Mouse (Mus musculus) MEL (cell line): ENCODE data around the gene Wipf3. TPM values are rescaled to one million over a fixed set of nuclear protein-coding genes. Genes with fewer than 3 reads are reported as not detected.

Source experiments
- DNase-seq: peaks from one replicate; pipeline ENCODE4 v3.0.0; 2011; ENCODE audit warnings: low read depth, low spot score
- H3K27ac ChIP-seq: 2 replicates; pipeline ENCODE4 v1.5.1; 2012; ENCODE audit warnings: low read depth, mild to moderate bottlenecking, control low read depth, low read length, moderate library complexity; ENCODE audit not compliant: control insufficient read depth
- H3K27me3 ChIP-seq, 2 experiments: fragments of 150-350 bp in 1 of 2; sonication (generic) in 1 of 2; 2 replicates each; pipeline ENCODE4 v1.6.1; 2012; ENCODE audit warnings: low read length in 2 of 2, mild to moderate bottlenecking in 2 of 2, improper control_type of control experiment in 1 of 2, moderate library complexity in 1 of 2; ENCODE audit not compliant: insufficient read depth in 2 of 2, control insufficient read depth in 1 of 2
- H3K36me3 ChIP-seq, 2 experiments: 2 replicates each; pipeline ENCODE4 v1.6.1; 2012 to 2014; ENCODE audit warnings: low read length in 2 of 2, improper control_type of control experiment in 1 of 2, inconsistent platforms in 1 of 2, mild to moderate bottlenecking in 1 of 2; ENCODE audit not compliant: insufficient read depth in 2 of 2, control insufficient read depth in 1 of 2
- H3K4me1 ChIP-seq, 2 experiments: fragments of 150-350 bp in 1 of 2; sonication (generic) in 1 of 2; 2 replicates each; pipeline ENCODE4 v1.6.1; 2012; ENCODE audit warnings: low read length in 2 of 2, improper control_type of control experiment in 1 of 2, mild to moderate bottlenecking in 1 of 2; ENCODE audit not compliant: insufficient read depth in 2 of 2, control insufficient read depth in 1 of 2
- H3K4me3 ChIP-seq, 2 experiments: fragments of 150-350 bp in 1 of 2; sonication (generic) in 1 of 2; 2 replicates each; pipeline ENCODE4 v1.5.1; 2012; ENCODE audit warnings: low read depth in 2 of 2, low read length in 2 of 2, mild to moderate bottlenecking in 2 of 2, moderate library complexity in 2 of 2, control low read depth in 1 of 2, improper control_type of control experiment in 1 of 2; ENCODE audit not compliant: control insufficient read depth in 1 of 2, insufficient read depth in 1 of 2
- H3K79me2 ChIP-seq: 2 replicates; pipeline ENCODE4 v1.6.1; 2012; ENCODE audit warnings: mild to moderate bottlenecking, low read length, moderate library complexity; ENCODE audit not compliant: control insufficient read depth, poor library complexity, insufficient read depth
- H3K9ac ChIP-seq: 2 replicates; pipeline ENCODE4 v1.6.1; 2012; ENCODE audit warnings: low read depth, mild to moderate bottlenecking, control low read depth, low read length, moderate library complexity; ENCODE audit not compliant: control insufficient read depth, poor library complexity, severe bottlenecking
- H3K9me3 ChIP-seq: fragments of 150-350 bp; sonication (generic); replicated peaks from 2 replicates; pipeline ENCODE4 v1.6.1; 2012; ENCODE audit warnings: mild to moderate bottlenecking, low read length, improper control_type of control experiment, moderate library complexity; ENCODE audit not compliant: insufficient read depth
- EP300 ChIP-seq, 2 experiments: IDR thresholded peaks; 2 replicates each; pipeline ENCODE4 v1.6.1; 2011; ENCODE audit warnings: improper control_type of control experiment in 2 of 2, low read length in 2 of 2, low read depth in 1 of 2, mild to moderate bottlenecking in 1 of 2
- GABPA ChIP-seq: IDR thresholded peaks from 2 replicates; pipeline ENCODE4 v1.6.1; 2012; ENCODE audit warnings: low read depth, mild to moderate bottlenecking, inconsistent platforms, low read length, improper control_type of control experiment, moderate library complexity
- JUND ChIP-seq: IDR thresholded peaks from 2 replicates; pipeline ENCODE4 v1.6.1; 2011; ENCODE audit warnings: low read depth, mild to moderate bottlenecking, improper control_type of control experiment, low read length
- KAT2A ChIP-seq: conservative IDR thresholded peaks from 2 replicates; pipeline ENCODE4 v1.6.1; 2012; ENCODE audit warnings: low read depth, low read length, improper control_type of control experiment, inconsistent platforms
- MEF2A ChIP-seq: IDR thresholded peaks from 2 replicates; pipeline ENCODE4 v1.6.1; 2014; ENCODE audit warnings: low read depth, mild to moderate bottlenecking, inconsistent platforms, low read length, improper control_type of control experiment; ENCODE audit not compliant: poor library complexity, insufficient replicate concordance, severe bottlenecking; ENCODE audit errors: extremely low read depth
- MYC ChIP-seq: IDR thresholded peaks from 2 replicates; pipeline ENCODE4 v1.6.1; 2011; ENCODE audit warnings: low read depth, mild to moderate bottlenecking, low read length, improper control_type of control experiment, moderate library complexity
- NRF1 ChIP-seq: IDR thresholded peaks from 2 replicates; pipeline ENCODE4 v1.6.1; 2014; ENCODE audit warnings: low read depth, mild to moderate bottlenecking, inconsistent platforms, low read length, improper control_type of control experiment, moderate library complexity; ENCODE audit not compliant: poor library complexity, insufficient read depth, severe bottlenecking
- POLR2A ChIP-seq, 2 experiments: IDR thresholded peaks; 2 replicates each; pipeline ENCODE4 v1.6.1; 2011 to 2012; ENCODE audit warnings: low read length in 2 of 2, mild to moderate bottlenecking in 2 of 2, control low read depth in 1 of 2, improper control_type of control experiment in 1 of 2, low read depth in 1 of 2, moderate library complexity in 1 of 2; ENCODE audit not compliant: control insufficient read depth in 1 of 2, insufficient read depth in 1 of 2, poor library complexity in 1 of 2
- POLR2AphosphoS5 ChIP-seq: IDR thresholded peaks from 2 replicates; pipeline ENCODE4 v1.6.1; 2012; ENCODE audit warnings: low read depth, borderline replicate concordance, mild to moderate bottlenecking, inconsistent platforms, low read length, moderate library complexity, mixed read lengths
- RCOR1 ChIP-seq: IDR thresholded peaks from 2 replicates; pipeline ENCODE4 v1.6.1; 2012; ENCODE audit warnings: low read depth, mild to moderate bottlenecking, inconsistent platforms, low read length, improper control_type of control experiment
- SMC3 ChIP-seq: IDR thresholded peaks from 2 replicates; pipeline ENCODE4 v1.6.1; 2011; ENCODE audit warnings: low read depth, low read length, improper control_type of control experiment
- TBP ChIP-seq: IDR thresholded peaks from 2 replicates; pipeline ENCODE4 v1.8.0; 2011; ENCODE audit warnings: low read depth, low read length, improper control_type of control experiment
- TCF12 ChIP-seq: IDR thresholded peaks from 2 replicates; pipeline ENCODE4 v1.6.1; 2014; ENCODE audit warnings: low read depth, mild to moderate bottlenecking, inconsistent platforms, low read length, improper control_type of control experiment, moderate library complexity
- UBTF ChIP-seq: IDR thresholded peaks from 2 replicates; pipeline ENCODE4 v1.6.1; 2012; ENCODE audit warnings: low read depth, mild to moderate bottlenecking, inconsistent platforms, low read length, improper control_type of control experiment, moderate library complexity, borderline replicate concordance; ENCODE audit not compliant: insufficient read depth
- ZC3H11A ChIP-seq: IDR thresholded peaks from 2 replicates; pipeline ENCODE4 v1.6.1; 2012; ENCODE audit warnings: low read depth, mild to moderate bottlenecking, inconsistent platforms, low read length, improper control_type of control experiment
- ZKSCAN1 ChIP-seq: IDR thresholded peaks from 2 replicates; pipeline ENCODE4 v1.6.1; 2012; ENCODE audit warnings: low read depth, mild to moderate bottlenecking, inconsistent platforms, low read length, improper control_type of control experiment, moderate library complexity
- ZMIZ1 ChIP-seq: IDR thresholded peaks from 2 replicates; pipeline ENCODE4 v1.6.1; 2012; ENCODE audit warnings: low read depth, mild to moderate bottlenecking, inconsistent platforms, low read length, improper control_type of control experiment, moderate library complexity
- ZNF384 ChIP-seq: IDR thresholded peaks from 2 replicates; pipeline ENCODE4 v1.6.1; 2012; ENCODE audit warnings: low read depth, mild to moderate bottlenecking, inconsistent platforms, low read length, improper control_type of control experiment
- polyA plus RNA-seq, 2 experiments: library from polyadenylated mRNA; stranded (reverse) in 1 of 2; unstranded in 1 of 2; fragments of >175 nt in 1 of 2; fragments of >200 nt in 1 of 2; gene quantifications; 2 replicates each; pipeline versions ENCODE4 v1.2.1 to v1.2.4; 2012; ENCODE audit warnings: low replicate concordance in 2 of 2, low read depth in 1 of 2; ENCODE audit not compliant: insufficient read length in 2 of 2, insufficient read depth in 1 of 2, missing spikeins in 1 of 2
- total RNA-seq: library from RNA; depleted of rRNA; stranded (reverse); fragments of 300-350 nt; gene quantifications from 2 replicates; pipeline ENCODE4 v1.2.3, GENCODE M21; 2012

Gene Wipf3
- total and polyA plus RNA-seq, 3 experiments, result not detected

- Histone ChIP-seq H3K27ac (no peak overlapping the region), H3K79me2 (no peaks in the 10 kb centered on the region), H3K9me3 (no peaks in the 10 kb centered on the region), H3K27me3 (no peaks in the 10 kb centered on the region), H3K4me1 (no peaks in the 10 kb centered on the region), H3K4me3 (no peak overlapping the region), H3K36me3 (no peaks in the 10 kb centered on the region), H3K9ac (no peak overlapping the region)
- TF ChIP-seq ZKSCAN1 (no peak), EP300 (IDR thresholded peaks at IDR 0.05; ENCODE audit: low read depth in 1 of 2, low read length in 2 of 2) (no peak), ZC3H11A (no peak), JUND (no peak), POLR2A (IDR thresholded peaks at IDR 0.05; ENCODE audit: control insufficient read depth in 1 of 2, insufficient read depth in 1 of 2, low read depth in 1 of 2, low read length in 2 of 2, poor library complexity in 1 of 2) (no peak), KAT2A (no peak), UBTF (no peak), TBP (no peak), MYC (no peak), MEF2A (no peak)
- DNase-seq, result no peak
Observed at GRCm38 (mm10) chr6:54432191-54432590, 2.8 kb downstream of the Wipf3 start.

GRCm38 (mm10) chr6:54432806-54433545 lies 3.6 kb downstream of the Wipf3 start:
- no peak overlapping the region for H3K9ac ChIP-seq
- no peaks in the 10 kb centered on the region for H3K27me3 ChIP-seq
- no peaks in the 10 kb centered on the region for H3K9me3 ChIP-seq
- H3K27ac ChIP-seq, result no peak overlapping the region
- H3K36me3 ChIP-seq, result no peaks in the 10 kb centered on the region
- H3K4me3 ChIP-seq, result no peak overlapping the region
- TF ChIP-seq NRF1 (no peak), MYC (no peak), ZNF384 (no peak), ZMIZ1 (no peak)
- no peaks in the 10 kb centered on the region for H3K79me2 ChIP-seq
- DNase-seq, result no peak
- H3K4me1 ChIP-seq, result no peaks in the 10 kb centered on the region

DNA sequence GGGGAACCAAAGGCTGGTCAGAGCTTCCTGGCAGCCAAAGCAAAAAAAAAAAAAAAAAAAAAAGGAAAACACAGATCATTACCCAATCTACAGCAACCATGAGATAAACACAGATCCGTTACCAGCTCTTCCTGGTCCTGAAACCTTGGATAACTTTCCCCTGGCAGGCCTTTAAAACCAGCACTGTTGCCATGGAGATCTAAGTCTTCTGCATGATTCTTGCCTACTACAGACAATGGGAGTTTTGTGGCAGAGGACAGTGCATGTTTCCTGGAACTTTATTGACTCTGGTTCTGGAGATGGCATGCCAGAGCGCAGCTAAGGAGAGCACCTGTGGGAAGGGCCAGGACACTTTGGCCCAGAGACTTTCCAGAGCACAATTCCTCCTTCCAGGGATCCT lies 4.8 kb downstream of the Wipf3 start:
- H3K9ac ChIP-seq, result no peak overlapping the region
- TF ChIP-seq ZNF384 (no peak), TCF12 (no peak), RCOR1 (no peak), NRF1 (no peak), SMC3 (no peak), POLR2AphosphoS5 (no peak), GABPA (no peak)
- TF ChIP-seq, all 39 proteins: peak for 0
- no peaks in the 10 kb centered on the region for H3K36me3 ChIP-seq

More for the DNA sequence above, 4.8 kb downstream of the Wipf3 start:
- Histone ChIP-seq H3K4me3 (no peak overlapping the region), H3K79me2 (no peaks in the 10 kb centered on the region), H3K27ac (no peak overlapping the region), H3K27me3 (no peaks in the 10 kb centered on the region), H3K9me3 (no peaks in the 10 kb centered on the region), H3K4me1 (no peaks in the 10 kb centered on the region)
- DNase-seq, result no peak
